Mouse (Mus musculus) adrenal gland, adult 8-10 months (tissue): Measurements from ENCODE around the gene Cdk5. TPM values are rescaled to one million over a fixed set of nuclear protein-coding genes. Genes with fewer than 3 reads are reported as not detected.
"Not testable (repeated sequence)": the region's sequence is repeated elsewhere in the genome, so short reads cannot be mapped to it uniquely, and the experiment has no call there.

Source experiments
- DNase-seq: peaks from one replicate; pipeline ENCODE4 v3.0.0; 2022
- total RNA-seq, 4 experiments: library from RNA; stranded (reverse); gene quantifications; 2 replicates each; pipeline ENCODE4 v1.2.4; 2022

Cdk5 gene
- total RNA-seq, 4 experiments from 2014 or later, result 43.2 to 66.8 (median 56.2) TPM

DNA sequence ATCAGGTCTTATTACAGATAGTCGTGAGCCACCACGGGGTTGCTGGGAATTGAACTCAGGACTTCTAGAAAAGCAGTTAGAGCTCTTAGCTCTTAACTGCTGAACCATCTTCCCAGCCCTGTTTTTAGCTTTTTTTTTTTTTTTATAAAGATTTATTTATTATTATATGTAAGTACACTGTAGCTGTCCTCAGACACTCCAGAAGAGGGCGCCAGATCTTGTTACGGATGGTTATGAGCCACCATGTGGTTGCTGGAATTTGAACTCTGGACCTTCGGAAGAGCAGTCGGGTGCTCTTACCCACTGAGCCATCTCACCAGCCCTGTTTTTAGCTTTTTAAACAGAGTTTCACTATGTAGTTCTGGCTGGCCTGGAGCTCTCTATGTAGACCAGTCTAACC lies 27.1 kb downstream of the Cdk5 start:
- not testable (repeated sequence) for DNase-seq

- DNase-seq, result peak; percentile 95
These were observed 29.0 kb downstream of the Cdk5 start for GRCm38 (mm10) chr5:24394165-24394894.

- peak; percentile 78 for DNase-seq
These were observed 29.8 kb downstream of the Cdk5 start, which contains the start of gene Abcb8 for GRCm38 (mm10) chr5:24393392-24393997. Gene Abcb8, plus strand, starts transcription at chr5:24393663.

DNA sequence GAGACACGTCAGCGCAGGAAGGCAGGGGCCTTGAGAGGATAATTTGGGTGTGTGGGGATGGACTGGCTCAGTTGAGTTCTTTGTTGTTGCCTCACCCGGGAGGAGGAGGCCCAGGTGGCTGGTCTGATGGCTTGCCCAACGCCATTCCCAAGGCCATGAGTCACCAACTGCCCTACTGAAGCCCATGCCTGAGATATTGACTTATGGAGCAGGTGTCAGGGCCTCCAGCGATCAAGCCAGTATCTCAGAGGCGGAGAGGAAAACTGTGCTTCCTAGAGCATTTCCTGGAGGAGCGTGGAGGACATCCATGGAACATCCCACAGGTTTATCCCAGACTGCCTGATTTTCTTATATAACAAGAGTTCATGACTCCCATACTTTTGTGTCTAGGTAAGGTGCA lies 30.6 kb downstream of the Cdk5 start:
- DNase-seq, result peak; percentile 42

GRCm38 (mm10) chr5:24391864-24392263 lies 31.5 kb downstream of the Cdk5 start, which contains the start of gene Atg9b:
Gene Atg9b, minus strand, starts transcription at chr5:24392143.
- no peak for DNase-seq

DNA sequence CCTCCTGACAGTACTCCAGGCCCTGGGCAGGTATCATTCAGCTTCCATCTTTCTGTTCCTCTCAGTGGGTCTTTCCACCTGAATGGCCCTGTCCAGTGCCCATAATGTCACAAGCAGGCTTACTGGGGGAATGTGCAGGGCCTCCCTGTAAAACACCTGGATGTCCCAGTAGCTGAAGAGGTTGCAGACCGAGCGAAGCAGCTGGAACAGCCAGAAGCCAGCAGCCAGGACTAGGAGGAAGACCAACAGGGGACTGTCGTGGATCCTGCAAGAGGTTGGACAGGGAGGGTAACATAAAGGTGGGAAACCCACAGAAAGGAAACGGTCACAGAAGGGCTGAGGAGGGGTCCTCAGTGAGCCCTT lies 33.7 kb downstream of the Cdk5 start:
- DNase-seq, result no peak

- DNase-seq, result no peak
These were observed 34.2 kb downstream of the Cdk5 start for GRCm38 (mm10) chr5:24389011-24389657.

- no peak for DNase-seq
These were observed 34.9 kb downstream of the Cdk5 start for GRCm38 (mm10) chr5:24388246-24388915.

GRCm38 (mm10) chr5:24387264-24388241 lies 35.8 kb downstream of the Cdk5 start:
- peak; percentile 37 for DNase-seq

GRCm38 (mm10) chr5:24385887-24386550 lies 37.3 kb downstream of the Cdk5 start:
- no peak for DNase-seq

GRCm38 (mm10) chr5:24385374-24385773 lies 38.0 kb downstream of the Cdk5 start:
- DNase-seq, result no peak

- no peak for DNase-seq
These were observed 38.9 kb downstream of the Cdk5 start for GRCm38 (mm10) chr5:24384407-24384806.

- DNase-seq, result peak; percentile 94
These were observed 40.1 kb downstream of the Cdk5 start for GRCm38 (mm10) chr5:24383026-24383859.

GRCm38 (mm10) chr5:24381988-24382387 lies 41.3 kb downstream of the Cdk5 start:
- no peak for DNase-seq

DNA sequence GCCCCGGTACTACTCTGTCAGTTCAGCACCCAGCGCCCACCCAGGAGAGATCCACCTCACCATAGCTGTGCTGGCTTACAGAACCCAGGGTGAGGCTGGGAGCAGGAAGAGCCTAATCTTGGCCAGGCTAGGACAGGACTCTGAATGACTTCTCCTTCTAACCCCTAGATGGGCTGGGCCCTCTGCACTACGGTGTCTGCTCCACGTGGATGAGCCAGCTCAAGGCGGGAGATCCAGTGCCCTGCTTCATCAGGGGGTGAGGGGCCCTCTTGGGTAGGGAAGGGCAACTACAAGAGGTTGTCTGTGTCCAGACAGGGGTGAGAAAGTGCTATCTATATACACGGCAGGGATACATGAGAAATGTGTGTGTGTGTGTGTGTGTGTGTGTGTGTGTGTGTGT lies 41.8 kb downstream of the Cdk5 start:
- DNase-seq, result no peak

GRCm38 (mm10) chr5:24380499-24380898 lies 42.8 kb downstream of the Cdk5 start:
- no peak for DNase-seq

DNA sequence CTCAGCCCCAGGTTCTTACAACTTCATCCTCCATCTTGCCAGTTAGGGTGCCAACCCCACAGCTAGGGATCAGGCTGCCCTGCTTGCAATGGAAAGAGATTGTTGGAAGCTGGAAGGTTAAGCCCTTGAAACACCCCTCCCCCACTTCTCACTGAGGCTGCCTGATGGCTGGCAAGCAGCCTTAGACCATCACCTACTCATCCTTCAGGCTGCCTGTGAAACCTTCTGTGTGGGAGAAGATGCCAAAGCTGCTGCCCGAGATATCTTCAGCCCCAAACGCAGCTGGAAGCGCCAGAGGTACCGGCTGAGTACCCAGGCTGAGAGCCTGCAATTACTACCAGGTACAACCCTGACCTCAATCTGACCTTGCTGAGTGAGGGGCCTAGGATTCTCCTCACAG lies 43.8 kb downstream of the Cdk5 start:
- no peak for DNase-seq

DNA sequence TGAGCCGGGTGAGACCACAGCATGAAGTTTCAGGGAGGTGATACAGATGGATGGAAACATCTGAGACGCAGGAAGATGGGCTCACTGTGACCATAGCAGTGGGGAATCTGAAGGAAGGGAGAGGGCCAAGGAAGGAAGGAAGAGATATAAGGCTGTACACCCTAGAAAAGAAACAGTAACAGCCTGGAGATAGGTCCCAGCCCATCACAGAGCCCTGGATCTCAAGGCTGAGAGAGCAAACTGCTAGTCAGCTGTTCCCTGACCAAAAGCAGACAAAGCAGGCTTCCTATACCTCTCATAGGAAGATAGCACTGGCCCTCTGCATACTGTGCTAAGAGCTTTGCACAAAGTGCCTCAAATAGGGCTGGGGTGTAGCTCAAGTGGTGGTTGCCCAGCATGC lies 44.6 kb downstream of the Cdk5 start:
- DNase-seq, result no peak

DNA sequence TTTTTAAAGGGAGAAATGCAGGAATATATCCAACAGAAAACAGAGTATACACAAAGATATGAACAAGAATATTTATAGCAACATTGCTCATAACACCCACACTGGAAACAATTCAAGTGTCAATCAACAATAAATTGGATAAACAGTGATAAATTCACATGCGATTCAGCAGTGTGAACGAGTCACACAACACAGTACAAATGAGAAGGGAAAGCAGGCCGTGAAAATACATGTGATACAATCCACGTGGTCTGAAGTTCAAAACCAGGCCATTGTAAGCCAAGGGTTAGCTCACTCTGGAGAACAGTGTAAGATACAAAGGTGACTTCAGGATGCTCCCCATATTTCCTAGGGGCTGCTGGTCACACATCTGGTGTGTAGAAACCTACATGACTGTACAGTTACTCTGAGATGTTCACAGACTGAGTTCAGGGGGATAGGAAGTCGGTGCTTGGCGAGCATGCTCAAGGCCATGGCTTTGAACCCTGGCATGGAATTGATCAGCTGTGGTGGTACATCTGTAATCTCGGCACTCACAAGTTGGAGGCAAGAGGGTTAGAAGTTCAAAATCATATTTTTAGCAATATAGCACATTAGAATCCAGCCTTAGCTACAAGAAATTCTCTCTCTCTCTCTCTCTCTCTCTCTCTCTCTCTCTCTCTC lies 48.5 kb downstream of the Cdk5 start:
- no peak for DNase-seq

DNA sequence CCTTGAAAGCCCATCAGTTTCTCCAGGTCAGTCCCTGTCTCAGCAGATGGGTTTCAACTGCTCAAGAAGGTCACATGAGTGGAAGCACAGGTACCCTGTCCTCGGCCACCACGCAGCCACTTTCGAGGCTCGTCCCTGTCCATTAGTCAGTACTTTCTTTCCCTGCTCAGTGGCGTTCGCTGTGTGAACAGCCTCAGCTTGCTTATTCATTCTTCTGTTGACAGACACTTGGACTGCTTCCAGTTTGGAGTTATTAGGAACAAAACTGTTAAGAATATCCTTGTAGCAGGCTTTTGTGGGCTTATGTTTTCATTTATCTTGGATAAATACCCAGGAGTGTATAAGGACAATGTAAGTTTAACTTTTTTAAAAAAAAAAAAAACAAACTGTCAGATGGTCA lies 49.1 kb downstream of the Cdk5 start:
- no peak for DNase-seq
